Mouse (Mus musculus) limb, embryonic 14.5 days (tissue): ENCODE data around the gene Alk. TPM values are rescaled to one million over a fixed set of nuclear protein-coding genes. Genes with fewer than 3 reads are reported as not detected.

ENCODE experiments used
- ATAC-seq: fragments of 200-750 bp; cut with Nextera tagmentation; 2 replicates; pipeline ENCODE4 v1.8.0; 2017; ENCODE audit warnings: low read depth, moderate number of reproducible peaks, moderate TSS enrichment; ENCODE audit not compliant: low FRiP score
- DNase-seq: peaks from one replicate; pipeline ENCODE4 v3.0.0-alpha.2; 2015; ENCODE audit warnings: low spot score
- H3K27ac ChIP-seq: fragments of 300-500 bp; sonication (generic); replicated peaks from 2 replicates; pipeline ENCODE4 v1.5.1; 2014; ENCODE audit warnings: low read depth, mild to moderate bottlenecking, low read length, moderate library complexity, mixed read lengths
- H3K27me3 ChIP-seq: fragments of 300-500 bp; sonication (generic); 2 replicates; pipeline ENCODE4 v1.6.1; 2014; ENCODE audit warnings: low read length, mixed read lengths; ENCODE audit not compliant: control insufficient read depth, insufficient read depth
- H3K36me3 ChIP-seq: fragments of 300-500 bp; sonication (generic); 2 replicates; pipeline ENCODE4 v1.6.1; 2014; ENCODE audit warnings: mild to moderate bottlenecking, low read length, moderate library complexity, mixed read lengths; ENCODE audit not compliant: control insufficient read depth, insufficient read depth
- H3K4me1 ChIP-seq: fragments of 300-500 bp; sonication (generic); 2 replicates; pipeline ENCODE4 v1.6.1; 2014; ENCODE audit warnings: antibody characterized with exemption, low read length, mixed read lengths; ENCODE audit not compliant: control insufficient read depth, insufficient read depth
- H3K4me2 ChIP-seq: fragments of 300-500 bp; sonication (generic); replicated peaks from 2 replicates; pipeline ENCODE4 v1.6.1; 2014; ENCODE audit warnings: low read depth, mild to moderate bottlenecking, low read length, moderate library complexity; ENCODE audit not compliant: severe bottlenecking
- H3K4me3 ChIP-seq: fragments of 300-500 bp; sonication (generic); replicated peaks from 2 replicates; pipeline ENCODE4 v1.5.1; 2014; ENCODE audit warnings: low read length
- H3K9ac ChIP-seq: fragments of 300-500 bp; sonication (generic); 2 replicates; pipeline ENCODE4 v1.6.1; 2014; ENCODE audit warnings: mild to moderate bottlenecking, low read depth, low read length, moderate library complexity; ENCODE audit not compliant: severe bottlenecking
- H3K9me3 ChIP-seq: fragments of 300-500 bp; sonication (generic); 2 replicates; pipeline ENCODE4 v1.6.1; 2016; ENCODE audit warnings: low read length; ENCODE audit not compliant: control insufficient read depth
- POLR2A ChIP-seq: fragments of 200-500 bp; IDR thresholded peaks from 2 replicates; pipeline ENCODE4 v1.8.0; 2012; ENCODE audit warnings: inconsistent platforms, mild to moderate bottlenecking, moderate library complexity, borderline replicate concordance; ENCODE audit not compliant: insufficient read depth, insufficient read length; ENCODE audit errors: extremely low read depth
- WGBS: fragments of 180-500 bp; shearing (Covaris S2); extraction: QIAGEN DNeasy Blood & Tissue Kit; methylation state at CpG from one replicate; pipeline ENCODE4 v1.1.7; 2014; 5-methylcytosine and 5-hydroxymethylcytosine counted together
- polyA plus RNA-seq, 2 experiments: library from polyadenylated mRNA; depleted of rRNA in 1 of 2; stranded (reverse) in 1 of 2; unstranded in 1 of 2; fragments of >200 nt; fragmentation: Nextera tagmentation in 1 of 2; extraction: Ambion mirVana in 1 of 2; gene quantifications; 2 replicates each; pipeline versions ENCODE4 v1.2.1 to v1.2.3; 2012 to 2014

The Alk gene
- polyA plus RNA-seq (2012; rRNA removed) (0.31 and 0.45 TPM in 2 replicates), polyA plus RNA-seq (2014; fragmentation: Nextera tagmentation; extraction: Ambion mirVana) (0.43 and 0.68 TPM in 2 replicates)

DNA sequence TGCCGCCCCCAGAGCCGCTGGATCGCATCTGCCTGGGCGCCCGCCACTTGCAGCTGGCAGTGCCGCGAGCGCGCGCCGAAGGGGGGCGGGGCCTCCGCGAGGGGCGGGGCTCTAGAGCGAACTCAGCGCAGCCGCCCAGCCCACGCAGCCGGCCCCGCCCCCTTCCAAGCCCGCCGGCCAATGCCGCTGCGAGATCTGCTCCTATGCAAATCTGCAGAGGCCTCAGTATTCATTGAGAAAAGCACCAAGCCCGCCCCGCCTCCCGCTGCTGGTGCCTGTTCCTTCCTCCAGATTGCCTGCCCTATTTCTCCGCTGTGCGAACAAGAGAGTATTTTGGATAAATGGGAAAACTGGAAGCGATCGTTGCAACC lies at the start of gene Alk:
Gene Alk, minus strand, starts transcription at position 18 of the 371 bp plus-strand sequence.
- H3K9ac ChIP-seq, result no peak within 1 kb of the TSS
- H3K27ac ChIP-seq, result no peak within 1 kb of the TSS
- no peaks in the 10 kb centered on the region for H3K9me3 ChIP-seq
- peak within 1 kb of the TSS; percentile 47 for H3K4me3 ChIP-seq
- peak within 1 kb of the TSS; percentile 81 for H3K4me2 ChIP-seq
- H3K36me3 ChIP-seq, result no peaks in the 10 kb centered on the region
- peaks cover 35% of the 10 kb centered on the region for H3K27me3 ChIP-seq
- DNase-seq (peak; percentile 93), ATAC-seq (peak; percentile 91)
- no peak for TF ChIP-seq POLR2A
- 0% methylated on average over 14 of the region's 32 CpGs for WGBS
- peaks cover 4% of the 10 kb centered on the region; the same call in 1 of the 2 replicates for H3K4me1 ChIP-seq

GRCm38 (mm10) chr17:72652801-72653200 lies 48.4 kb upstream of the Alk start:
- no peak for ATAC-seq
- TF ChIP-seq POLR2A, result no peak
- 89% methylated on average over 1 of the region's 1 CpGs for WGBS

GRCm38 (mm10) chr17:72648607-72649217 lies 44.3 kb upstream of the Alk start:
- no peaks in the 10 kb centered on the region for H3K9me3 ChIP-seq
- 55% methylated on average over 6 of the region's 6 CpGs for WGBS
- H3K4me1 ChIP-seq, result no peaks in the 10 kb centered on the region
- DNase-seq (no peak), ATAC-seq (no peak)
- H3K27ac ChIP-seq, result no peak overlapping the region
- no peak overlapping the region for H3K4me2 ChIP-seq
- H3K9ac ChIP-seq, result no peak overlapping the region
- H3K27me3 ChIP-seq, result no peaks in the 10 kb centered on the region
- no peak for TF ChIP-seq POLR2A
- no peak overlapping the region for H3K4me3 ChIP-seq
- H3K36me3 ChIP-seq, result no peaks in the 10 kb centered on the region

More at GRCm38 (mm10) chr17:72652801-72653200, 48.4 kb upstream of the Alk start:
- no peak overlapping the region for H3K27ac ChIP-seq
- H3K4me3 ChIP-seq, result no peak overlapping the region
- no peaks in the 10 kb centered on the region for H3K27me3 ChIP-seq
- H3K4me1 ChIP-seq, result no peaks in the 10 kb centered on the region
- no peaks in the 10 kb centered on the region for H3K36me3 ChIP-seq
- no peak overlapping the region for H3K9ac ChIP-seq
- DNase-seq, result no peak
- H3K4me2 ChIP-seq, result no peak overlapping the region
- H3K9me3 ChIP-seq, result no peaks in the 10 kb centered on the region

GRCm38 (mm10) chr17:72646167-72646566 lies 41.7 kb upstream of the Alk start:
- H3K4me2 ChIP-seq, result no peak overlapping the region
- H3K27ac ChIP-seq, result no peak overlapping the region
- no peak overlapping the region for H3K9ac ChIP-seq
- no peaks in the 10 kb centered on the region for H3K4me1 ChIP-seq
- H3K27me3 ChIP-seq, result no peaks in the 10 kb centered on the region
- H3K4me3 ChIP-seq, result no peak overlapping the region
- no peak for DNase-seq
- no peak for ATAC-seq
- H3K9me3 ChIP-seq, result no peaks in the 10 kb centered on the region
- no peak for TF ChIP-seq POLR2A
- no peaks in the 10 kb centered on the region for H3K36me3 ChIP-seq
- 74% methylated on average over 5 of the region's 5 CpGs for WGBS

GRCm38 (mm10) chr17:72640095-72640494 lies 35.7 kb upstream of the Alk start:
- no peaks in the 10 kb centered on the region for H3K27me3 ChIP-seq
- no peaks in the 10 kb centered on the region for H3K9me3 ChIP-seq
- DNase-seq, result no peak
- H3K9ac ChIP-seq, result no peak overlapping the region
- H3K27ac ChIP-seq, result no peak overlapping the region
- H3K4me3 ChIP-seq, result no peak overlapping the region
- no peak for ATAC-seq
- WGBS, result 50% methylated on average over 4 of the region's 4 CpGs
- no peaks in the 10 kb centered on the region; the same call in 1 of the 2 replicates for H3K4me1 ChIP-seq
- H3K36me3 ChIP-seq, result no peaks in the 10 kb centered on the region
- no peak for TF ChIP-seq POLR2A
- H3K4me2 ChIP-seq, result no peak overlapping the region
